Mouse (Mus musculus) layer of hippocampus, adult 2 months (tissue): Measurements from ENCODE around the gene Tph2. TPM values are rescaled to one million over a fixed set of nuclear protein-coding genes. Genes with fewer than 3 reads are reported as not detected.

ENCODE experiments used
- DNase-seq, 2 experiments: peaks; one replicate each; pipeline ENCODE4 v3.0.0; 2022; ENCODE audit warnings: low spot score in 2 of 2
- H3K27ac ChIP-seq: fragments of 200-600 bp; 2 replicates; pipeline ENCODE4 v1.8.1; 2022
- H3K4me3 ChIP-seq: fragments of 200-600 bp; 2 replicates; pipeline ENCODE4 v1.8.1; 2022; ENCODE audit warnings: mild to moderate bottlenecking
- CTCF ChIP-seq: fragments of 200-600 bp; conservative IDR thresholded peaks from 2 replicates; pipeline ENCODE4 v1.8.1; 2022; ENCODE audit warnings: antibody characterized with exemption, mild to moderate bottlenecking, moderate library complexity
- total RNA-seq, 2 experiments: library from RNA; stranded (reverse); gene quantifications; 2 replicates each; pipeline ENCODE4 v1.2.3; 2021

Tph2 gene
- total RNA-seq, 2 experiments from 2014 or later: 0.36 to 0.56 TPM

DNA sequence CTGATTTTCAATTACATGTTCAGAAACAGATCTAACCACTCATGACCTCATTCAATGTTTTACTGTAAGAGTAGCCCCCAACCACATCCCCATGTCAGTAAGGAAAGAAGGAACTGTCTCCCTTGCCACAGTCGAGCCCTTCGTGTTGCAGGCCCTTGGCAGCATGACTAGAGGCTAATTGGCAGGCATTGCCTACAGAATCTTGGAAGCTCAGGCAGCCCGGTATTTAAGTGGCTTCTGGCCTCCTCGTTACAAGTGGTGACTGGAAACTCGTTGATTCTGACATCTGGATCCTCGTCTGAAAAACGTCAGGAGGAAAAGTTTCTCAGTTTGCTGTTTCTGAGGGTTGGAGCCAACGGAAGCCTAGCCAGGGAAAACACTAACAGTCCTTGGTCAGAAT, 80.6 kb downstream of the Tph2 start:
- no peak overlapping the region for H3K27ac ChIP-seq

DNA sequence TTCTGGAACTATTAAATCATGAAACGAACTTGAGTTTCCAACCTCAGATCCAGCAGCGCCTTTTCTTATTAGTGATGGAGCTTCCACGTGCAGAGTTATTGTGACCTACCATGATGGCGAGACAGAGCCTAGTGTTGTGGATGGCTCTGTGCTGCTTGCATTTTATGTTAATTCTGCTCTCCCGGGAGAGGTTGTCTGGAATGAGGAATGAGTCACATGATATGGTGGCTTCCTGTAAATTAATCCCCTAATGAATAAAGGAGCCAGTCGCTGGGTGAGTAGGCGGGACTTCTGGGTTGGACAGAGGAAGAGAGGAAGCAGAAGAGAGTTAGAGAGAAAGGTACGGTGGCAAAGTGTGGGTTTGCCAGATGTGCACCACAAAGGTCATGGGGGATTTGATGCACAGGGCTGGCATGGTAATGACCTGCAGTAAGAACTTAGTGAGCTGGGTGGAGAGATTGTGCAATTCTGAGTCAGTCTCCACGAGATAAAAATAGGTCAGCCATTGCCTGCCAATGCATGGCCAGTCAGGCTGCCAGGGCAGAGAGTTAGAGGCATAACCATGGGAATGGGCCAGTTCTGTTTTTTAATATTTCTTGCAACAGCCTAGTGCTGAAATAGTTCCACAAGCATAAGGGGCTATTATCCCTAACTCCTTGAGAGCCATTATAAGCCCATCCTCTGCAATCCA, 84.8 kb downstream of the Tph2 start:
- DNase-seq: no peak
- no peak for TF ChIP-seq CTCF
- Histone ChIP-seq H3K27ac (no peak overlapping the region), H3K4me3 (no peak overlapping the region)

More for the DNA sequence above, 80.6 kb downstream of the Tph2 start:
- TF ChIP-seq CTCF: no peak
- DNase-seq: no peak
- H3K4me3 ChIP-seq: no peak overlapping the region

DNA sequence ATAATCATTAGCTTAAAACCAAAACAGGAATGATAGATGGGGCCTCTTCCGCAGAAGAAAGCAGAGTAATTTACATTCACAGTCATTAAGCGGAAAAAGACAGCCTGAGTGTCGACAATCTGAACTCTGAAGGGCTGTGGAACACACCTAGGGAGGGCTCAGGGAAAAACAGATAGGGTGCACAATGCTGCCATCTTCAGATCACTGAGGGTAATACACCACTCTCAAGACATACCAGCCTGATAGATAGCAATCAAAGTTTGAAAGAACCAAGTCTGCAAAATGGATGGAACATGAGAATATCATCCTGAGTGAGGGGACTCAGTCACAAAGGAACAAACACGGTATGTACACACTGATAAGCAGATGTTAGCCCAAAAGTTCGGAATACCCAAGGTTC, 87.7 kb downstream of the Tph2 start:
- no peak overlapping the region for H3K27ac ChIP-seq
- DNase-seq: peak; percentile 51 to 77
- H3K4me3 ChIP-seq: no peak overlapping the region
- peak; percentile 93 for TF ChIP-seq CTCF

DNA sequence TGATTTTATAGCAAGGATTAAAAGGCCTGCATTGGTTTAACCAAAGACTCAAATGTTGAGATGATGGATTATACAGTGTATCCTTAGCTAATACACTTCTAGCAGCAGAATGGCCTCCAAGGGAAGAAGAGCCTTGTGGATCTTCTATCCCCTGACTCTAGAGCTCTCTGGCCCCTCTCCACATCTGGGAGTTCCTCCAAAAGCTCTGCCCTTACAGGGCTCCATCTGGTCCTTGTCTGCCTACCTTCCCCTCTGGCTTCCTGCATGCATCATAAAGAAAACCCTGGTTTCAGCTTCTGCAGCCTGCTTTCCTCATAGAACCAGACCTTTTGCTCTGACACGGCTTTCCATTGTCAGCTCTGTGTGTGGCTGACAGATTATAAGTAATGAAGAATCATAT, 88.6 kb downstream of the Tph2 start:
- H3K27ac ChIP-seq: no peak overlapping the region
- H3K4me3 ChIP-seq: no peak overlapping the region
- TF ChIP-seq CTCF: no peak
- no peak for DNase-seq

DNA sequence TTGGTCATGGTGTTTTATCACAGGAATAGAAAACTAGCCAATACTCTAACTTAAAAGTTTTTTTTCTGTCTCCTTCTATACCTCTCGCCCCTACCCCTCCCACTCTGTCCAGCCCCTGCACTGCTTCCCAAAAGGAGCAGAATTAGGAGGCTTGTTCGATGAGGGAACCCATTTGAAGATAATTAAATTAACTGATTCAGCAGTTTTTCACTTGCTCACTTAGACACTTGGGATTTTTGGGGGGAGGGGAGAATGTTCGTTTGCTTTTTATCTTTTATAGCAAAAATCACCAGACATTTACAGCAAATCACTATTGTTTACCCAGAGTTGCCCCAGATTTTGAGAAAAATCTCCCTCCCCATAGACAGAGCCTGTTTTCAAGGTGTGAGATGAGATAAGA, 106.6 kb downstream of the Tph2 start:
- DNase-seq: no peak
- no peak for TF ChIP-seq CTCF

DNA sequence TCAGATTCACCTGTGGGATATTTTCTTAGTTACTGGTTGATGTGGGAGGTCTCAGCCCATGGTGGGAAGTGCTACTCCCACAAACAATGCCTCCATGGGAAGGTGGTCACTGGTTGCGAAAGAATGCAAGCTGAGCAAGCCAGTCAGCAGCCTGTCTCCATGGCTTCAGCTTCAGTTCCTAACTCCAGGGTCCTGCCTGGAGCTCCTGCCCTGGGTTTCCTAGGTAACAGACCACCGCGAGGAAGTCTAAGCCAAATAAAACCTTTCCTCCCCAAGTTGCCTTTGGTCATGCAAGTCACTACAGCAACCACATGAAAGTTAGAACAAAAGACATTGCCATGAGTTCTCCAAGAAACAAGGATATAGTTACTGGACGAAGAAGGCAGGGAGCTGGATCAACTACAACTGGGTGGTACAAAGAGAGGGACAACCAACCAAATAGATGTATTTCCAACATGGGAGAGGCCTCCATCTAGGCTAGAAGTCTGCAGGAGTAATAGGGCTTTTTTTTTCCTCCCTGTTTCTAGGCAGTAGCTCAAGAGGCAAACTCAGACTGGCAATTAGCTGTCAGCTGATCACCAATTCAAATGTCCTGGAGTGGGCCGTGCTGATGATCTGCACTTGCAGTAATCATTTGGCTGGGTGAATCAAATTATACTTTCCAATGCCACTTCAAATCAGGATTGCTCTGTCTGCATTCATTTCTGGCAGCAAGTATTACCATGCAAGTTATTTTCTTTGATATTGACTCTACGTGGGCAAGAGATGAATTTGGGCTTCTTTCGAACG, 115.5 kb downstream of the Tph2 start:
- Histone ChIP-seq H3K27ac (no peak overlapping the region), H3K4me3 (no peak overlapping the region; the same call in 1 of the 2 replicates)
- DNase-seq: peak in 1 of 2 experiments; percentile 14
- TF ChIP-seq CTCF: no peak

More for the DNA sequence above, 106.6 kb downstream of the Tph2 start:
- Histone ChIP-seq H3K4me3 (no peak overlapping the region), H3K27ac (no peak overlapping the region)

DNA sequence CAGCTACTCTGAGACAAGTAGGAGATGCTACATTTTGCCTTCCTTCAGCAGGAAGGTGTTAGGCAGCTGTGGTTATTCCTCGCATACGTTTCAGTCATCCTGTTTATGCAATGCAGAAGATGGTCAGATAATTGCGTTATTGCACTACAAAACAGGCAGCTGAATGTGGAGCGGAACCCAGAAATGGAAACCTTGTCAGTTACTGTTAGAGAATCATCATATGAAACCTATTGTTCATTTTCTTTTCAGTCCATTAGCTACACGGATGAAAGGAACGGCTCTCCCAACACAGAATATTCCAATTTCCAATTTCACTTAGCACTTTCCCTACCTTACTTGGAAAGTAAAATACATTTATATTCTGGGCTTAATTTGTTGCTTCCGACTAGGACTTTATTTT, 120.9 kb downstream of the Tph2 start:
- Histone ChIP-seq H3K27ac (no peak overlapping the region), H3K4me3 (no peak overlapping the region)
- no peak for DNase-seq
- no peak for TF ChIP-seq CTCF

DNA sequence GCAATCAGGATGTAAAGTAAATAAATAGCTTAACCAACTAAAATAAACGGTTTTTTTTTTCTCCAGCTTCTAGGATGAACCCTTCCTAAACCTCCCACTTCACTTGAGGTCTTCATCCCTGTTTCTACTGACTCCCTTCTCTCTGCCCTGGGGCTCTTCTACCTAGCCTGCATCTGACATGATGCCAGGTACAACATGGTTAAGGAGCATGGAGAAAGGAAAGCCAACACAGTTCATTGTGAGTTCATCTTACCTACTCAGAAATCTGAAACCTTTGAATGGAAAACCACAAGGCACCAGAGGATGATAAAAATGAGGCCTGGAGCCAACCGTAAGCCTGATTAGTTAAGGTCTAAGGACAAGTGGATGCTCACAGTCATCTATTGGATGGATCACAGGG, 123.3 kb downstream of the Tph2 start:
- Histone ChIP-seq H3K27ac (no peak overlapping the region), H3K4me3 (no peak overlapping the region)
- no peak for TF ChIP-seq CTCF
- DNase-seq: no peak

DNA sequence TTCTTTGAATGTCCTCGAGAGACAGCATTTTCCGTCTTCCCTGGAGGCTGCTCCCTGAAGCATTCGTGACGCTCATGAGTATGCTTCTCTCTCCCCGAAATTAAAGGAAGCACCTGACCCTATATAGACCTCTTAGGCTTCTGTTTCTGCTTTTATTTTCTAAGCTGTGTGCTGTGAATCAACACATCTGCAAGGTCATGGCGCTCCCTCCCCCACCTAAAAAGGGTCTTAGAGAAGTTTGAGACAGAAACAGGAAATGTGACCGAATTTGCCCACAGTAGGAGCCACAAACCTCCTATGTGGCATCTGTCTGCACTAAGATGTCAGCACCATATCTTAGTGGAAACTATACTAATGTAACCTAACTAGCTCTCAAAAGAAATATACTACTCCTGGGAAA, 124.1 kb downstream of the Tph2 start:
- no peak for DNase-seq
- H3K27ac ChIP-seq: no peak overlapping the region
- no peak for TF ChIP-seq CTCF
- no peak overlapping the region for H3K4me3 ChIP-seq

DNA sequence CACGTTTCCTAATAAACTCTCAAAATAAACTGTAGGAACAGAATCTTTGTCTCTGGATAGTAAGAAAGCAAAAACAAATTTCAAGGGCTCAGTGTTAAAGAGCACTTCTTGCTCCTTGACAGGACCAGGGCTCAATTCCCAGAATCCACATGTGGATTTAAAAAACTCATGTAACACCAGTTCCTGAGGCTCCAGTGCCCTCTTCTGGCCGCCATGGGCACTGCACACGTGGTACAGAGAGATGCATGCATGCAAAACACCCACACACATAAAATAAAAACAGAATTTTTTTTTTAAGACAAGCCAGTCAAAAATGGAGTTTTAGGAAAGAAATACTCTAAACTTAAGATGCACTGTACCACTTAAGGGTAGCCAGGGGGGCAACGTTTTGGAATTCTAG, 133.2 kb downstream of the Tph2 start:
- H3K27ac ChIP-seq: no peak overlapping the region
- no peak for DNase-seq
- no peak overlapping the region for H3K4me3 ChIP-seq
- peak; percentile 67 for TF ChIP-seq CTCF

DNA sequence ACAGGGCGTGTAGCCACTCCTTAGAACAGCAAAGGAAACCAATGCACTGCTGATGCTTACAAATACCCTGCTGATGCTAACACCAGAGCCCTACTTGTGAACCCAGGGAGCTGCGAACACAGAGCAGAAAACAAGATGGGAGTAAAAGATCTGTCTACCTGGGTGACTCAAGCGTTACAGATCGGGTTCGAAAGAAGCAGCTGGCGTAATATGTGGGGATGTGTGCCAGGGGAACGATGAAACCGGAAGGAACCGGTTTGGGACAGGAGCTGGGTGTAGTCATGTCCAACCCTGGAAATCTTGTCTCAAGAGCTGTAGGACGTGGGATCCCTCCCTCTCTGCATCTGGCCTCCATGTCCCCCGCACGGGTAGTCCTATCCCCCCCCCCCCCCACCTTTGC, 134.1 kb downstream of the Tph2 start:
- H3K27ac ChIP-seq: no peak overlapping the region
- no peak for TF ChIP-seq CTCF

DNA sequence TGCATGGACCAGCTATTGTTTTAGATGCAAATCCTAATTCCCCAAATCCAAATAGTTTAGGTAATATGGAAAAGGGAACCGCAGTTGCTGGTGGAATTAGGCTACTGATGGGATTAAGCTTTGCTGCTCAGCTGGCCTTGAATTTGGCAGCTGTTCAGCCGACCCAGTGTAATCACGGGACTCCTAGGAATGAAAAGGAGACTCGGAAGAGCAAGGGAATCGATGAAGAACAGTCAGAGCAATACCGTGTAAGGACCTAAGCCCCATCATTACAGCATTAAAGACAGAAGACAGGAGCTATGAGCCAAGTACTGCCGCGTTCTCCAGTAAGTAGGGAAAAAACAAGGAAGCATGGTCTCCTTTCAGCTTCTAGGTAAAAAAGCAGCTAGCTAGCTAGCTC, 134.6 kb downstream of the Tph2 start:
- no peak overlapping the region for H3K27ac ChIP-seq
- no peak overlapping the region for H3K4me3 ChIP-seq
- no peak for TF ChIP-seq CTCF
- DNase-seq: no peak

More for the DNA sequence above, 134.1 kb downstream of the Tph2 start:
- no peak overlapping the region for H3K4me3 ChIP-seq
- no peak for DNase-seq

DNA sequence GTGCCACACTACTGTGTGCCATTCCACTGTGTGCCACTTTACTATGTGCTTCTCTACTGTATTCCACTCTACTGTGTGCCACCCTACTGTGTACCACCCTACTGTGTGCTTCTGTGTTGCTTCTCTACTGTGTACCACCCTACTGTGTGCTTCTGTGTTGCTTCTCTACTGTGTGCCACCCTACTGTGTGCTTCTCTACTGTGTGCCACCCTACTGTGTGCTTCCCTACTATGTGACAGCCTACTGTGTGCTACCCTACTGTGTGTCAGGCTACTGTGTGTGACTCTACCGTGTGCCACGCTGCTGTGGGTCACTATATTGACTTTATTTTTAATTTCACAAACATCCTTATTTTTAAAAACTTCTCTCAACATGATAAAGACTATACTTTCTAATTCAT, 136.3 kb downstream of the Tph2 start:
- no peak for TF ChIP-seq CTCF
- no peak overlapping the region for H3K27ac ChIP-seq
- no peak for DNase-seq
- H3K4me3 ChIP-seq: no peak overlapping the region

DNA sequence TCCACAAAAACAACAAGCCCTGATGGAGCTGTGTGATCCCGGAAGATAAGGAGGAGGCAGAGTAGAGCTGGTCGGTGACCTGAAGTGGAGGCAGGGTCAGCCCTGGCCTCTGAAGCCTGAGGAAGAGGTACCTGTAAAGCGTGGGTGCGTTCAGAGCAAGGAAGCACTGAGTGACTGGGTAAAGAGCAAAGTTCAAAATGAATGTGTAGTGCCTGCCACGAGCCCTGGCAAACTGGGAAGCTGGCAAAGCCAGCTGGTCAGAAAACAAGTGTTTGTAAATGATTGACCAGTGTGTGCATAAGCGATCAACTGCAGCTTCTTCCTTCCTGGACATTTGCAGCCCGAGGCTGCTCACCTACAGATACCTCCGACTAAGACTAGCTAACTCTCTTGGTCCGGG, 149.1 kb downstream of the Tph2 start:
- Histone ChIP-seq H3K27ac (no peak overlapping the region), H3K4me3 (no peak overlapping the region)
- TF ChIP-seq CTCF: no peak
- no peak for DNase-seq

Other genes with a start within 250 kb of the Tph2 start
- 10 to 100 TPM; 59.2 to 67.2 TPM for gene Tbc1d15, start 66.4 kb upstream of the Tph2 start, total RNA-seq
- gene Rab21, start 130.6 kb upstream of the Tph2 start, total RNA-seq: 10 to 100 TPM; 55.2 to 57.2 TPM
- gene Tmem19, start 177.5 kb upstream of the Tph2 start, total RNA-seq: 10 to 100 TPM; 42.0 to 42.7 TPM
- gene Thap2, start 199.4 kb upstream of the Tph2 start, total RNA-seq: 10 to 100 TPM; 15.3 to 15.5 TPM
- 10 to 100 TPM; 51.9 to 54.9 TPM for gene Zfc3h1, start 199.9 kb upstream of the Tph2 start, total RNA-seq